Comparison of ENCODE assay signal across 19 mouse cellular contexts in the genomic region with DNA sequence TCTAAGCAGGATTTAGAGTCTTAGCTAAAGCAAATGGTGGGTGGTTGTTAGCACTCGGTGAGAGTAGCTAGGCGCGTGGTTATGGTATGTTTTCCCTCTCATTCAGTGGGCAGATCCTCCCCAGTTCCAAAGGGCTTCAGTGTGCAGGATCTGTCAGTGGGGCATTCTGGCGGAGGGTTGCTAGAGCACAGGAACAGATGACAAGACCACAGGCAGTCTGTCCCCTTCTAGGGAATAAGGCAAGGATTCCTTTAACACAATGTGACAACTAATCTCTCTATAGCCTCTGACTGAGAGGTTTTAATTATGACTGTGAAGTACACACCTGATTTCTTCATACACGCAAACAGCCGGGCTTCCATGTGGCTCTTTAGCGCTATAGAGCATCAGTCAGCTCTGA.
DNase-seq lines count a peak whose midpoint lies in the region; ATAC-seq and TF ChIP-seq lines count a peak whose summit lies in the region.
"Had no signal": no experiment of that assay in that cellular context is flagged by ENCODE, and none has a peak within 500 bp of the region (broad histone marks: within the 10 kb centered on the region; RNA-seq: fewer than 3 reads in every experiment).

No protein-coding gene starts in this region.

- H3K9me3 ChIP-seq in hindbrain, postnatal 0 days (ENCODE audit: low read length): no peaks in the 10 kb centered on the region
- no peaks in the 10 kb centered on the region for H3K9me3 ChIP-seq in hindbrain, embryonic 10.5 days
- H3K9me3 ChIP-seq: embryonic facial prominence, embryonic 15.5 days; forebrain, embryonic 10.5 days; forebrain, embryonic 12.5 days had no signal

- 67% methylated on average over 7 of the region's 7 CpGs for WGBS in hindbrain, postnatal 0 days
- 89% methylated on average over 7 of the region's 7 CpGs for WGBS in hindbrain, embryonic 10.5 days

- no peak overlapping the region for H3K9ac ChIP-seq in hindbrain, postnatal 0 days (replicated peaks; ENCODE audit: low read length)
- H3K9ac ChIP-seq: embryonic facial prominence, embryonic 13.5 days; embryonic facial prominence, embryonic 15.5 days; forebrain, embryonic 12.5 days had no signal

- no peaks in the 10 kb centered on the region for H3K36me3 ChIP-seq in hindbrain, postnatal 0 days (ENCODE audit: insufficient read depth, low read length)
- H3K36me3 ChIP-seq in hindbrain, embryonic 10.5 days: no peaks in the 10 kb centered on the region
- H3K36me3 ChIP-seq: embryonic facial prominence, embryonic 13.5 days; embryonic facial prominence, embryonic 15.5 days; forebrain, embryonic 10.5 days; forebrain, embryonic 12.5 days had no signal

- peak; percentile 14 to 34 for DNase-seq in cerebellum, postnatal 14 days
- DNase-seq in cerebellum, adult 8-10 months: no peak
- DNase-seq in hindbrain, postnatal 0 days (ENCODE audit: low spot score): peak; percentile 34
- no peak for DNase-seq in hindbrain, embryonic 10.5 days (ENCODE audit: low spot score)
- DNase-seq: adrenal gland, adult 2 months; adrenal gland, postnatal 10 days; adrenal gland, postnatal 25 days; cerebellum, adult 11 months; cerebellum, adult 2 months; cerebellum, adult 9-11 months; cerebellum, postnatal 36 days; embryo, embryonic 11 days had no signal

- TF ChIP-seq CTCF in hindbrain, postnatal 0 days (IDR thresholded peaks at IDR 0.05; ENCODE audit: low read depth): no peak

- peak; percentile 73 for ATAC-seq in hindbrain, postnatal 0 days
- ATAC-seq: forebrain, embryonic 14.5 days; forebrain, embryonic 16.5 days had no signal

- no peak overlapping the region for H3K4me3 ChIP-seq in hindbrain, postnatal 0 days (ENCODE audit: low read length)
- no peak overlapping the region for H3K4me3 ChIP-seq in hindbrain, embryonic 10.5 days
- H3K4me3 ChIP-seq: embryonic facial prominence, embryonic 13.5 days; embryonic facial prominence, embryonic 15.5 days; erythroblast, embryonic 14.5 days; forebrain, embryonic 10.5 days; forebrain, embryonic 12.5 days had no signal

- H3K4me1 ChIP-seq in hindbrain, postnatal 0 days (ENCODE audit: insufficient read depth, low read length): no peaks in the 10 kb centered on the region
- peaks cover 1% of the 10 kb centered on the region for H3K4me1 ChIP-seq in hindbrain, embryonic 10.5 days (replicated peaks)
- H3K4me1 ChIP-seq: embryonic facial prominence, embryonic 13.5 days; embryonic facial prominence, embryonic 15.5 days had no signal

- H3K27ac ChIP-seq in hindbrain, postnatal 0 days: no peak overlapping the region; the same call in 1 of the 2 replicates
- H3K27ac ChIP-seq in hindbrain, embryonic 10.5 days: no peak overlapping the region
- H3K27ac ChIP-seq: embryonic facial prominence, embryonic 13.5 days; embryonic facial prominence, embryonic 15.5 days; forebrain, embryonic 10.5 days; forebrain, embryonic 12.5 days had no signal

- H3K4me2 ChIP-seq in hindbrain, postnatal 0 days (ENCODE audit: low read depth, low read length): no peak overlapping the region
- H3K4me2 ChIP-seq: embryonic facial prominence, embryonic 13.5 days; embryonic facial prominence, embryonic 15.5 days; forebrain, embryonic 12.5 days had no signal

- no peaks in the 10 kb centered on the region for H3K27me3 ChIP-seq in hindbrain, postnatal 0 days (ENCODE audit: insufficient read depth, low read length)
- peaks cover 8% of the 10 kb centered on the region; the same call in 1 of the 2 replicates for H3K27me3 ChIP-seq in hindbrain, embryonic 10.5 days (ENCODE audit: insufficient read depth, poor library complexity, severe bottlenecking)

Comparison
In these comparisons a context has a peak if more than half of its experiments do, and no peak if none do; other contexts are left out.
1. DNase-seq: peak in cerebellum, postnatal 14 days (2 of 2) and hindbrain, postnatal 0 days (single experiment); none in cerebellum, adult 8-10 months (single experiment) and hindbrain, embryonic 10.5 days (single experiment).